Mouse (Mus musculus): ENCODE measurements around the gene Krtap4-13. TPM values are rescaled to one million over a fixed set of nuclear protein-coding genes. Genes with fewer than 3 reads are reported as not detected.
A peak's percentile ranks its signal among the peaks of the same experiment; 100 is the strongest.
"Not testable (repeated sequence)": the region's sequence is repeated elsewhere in the genome, so short reads cannot be mapped to it uniquely, and the experiment has no call there.

Krtap4-13 gene
- not detected in 2 replicates for polyA plus RNA-seq (2012; rRNA removed)

DNA sequence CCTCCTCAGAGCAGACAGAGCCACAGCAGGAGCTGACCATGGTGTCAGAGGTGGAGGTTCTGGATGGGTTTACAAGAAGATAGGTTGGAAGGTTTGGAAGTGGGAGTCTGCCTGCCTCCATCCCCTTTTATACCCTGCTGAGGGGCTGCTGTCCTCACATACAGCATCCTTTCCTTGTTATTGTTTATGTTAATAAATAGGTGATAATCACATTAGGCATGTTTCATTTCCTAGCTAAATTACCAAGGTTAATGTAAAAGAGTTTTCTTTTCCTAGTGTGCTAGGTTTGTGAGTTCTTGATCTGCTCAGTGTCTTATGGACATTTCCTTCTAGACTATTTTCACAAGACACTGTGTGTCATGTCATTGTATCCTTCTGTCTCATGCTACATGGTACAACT, at the start of gene Krtap4-13:
Krtap4-13 (minus strand) TSS at position 101 of the 400 bp plus-strand sequence.
- not testable (repeated sequence) for H3K4me3 ChIP-seq (ENCODE audit: insufficient read depth, low read depth, low read length); H3K36me3 ChIP-seq (ENCODE audit: control insufficient read depth, insufficient read depth, low read length); DNase-seq; H3K4me1 ChIP-seq (ENCODE audit: control insufficient read depth, insufficient read depth, low read length); H3K27ac ChIP-seq (ENCODE audit: insufficient read depth, low read depth, low read length); H3K27me3 ChIP-seq (replicated peaks; ENCODE audit: control insufficient read depth, insufficient read depth, low read length)

DNA sequence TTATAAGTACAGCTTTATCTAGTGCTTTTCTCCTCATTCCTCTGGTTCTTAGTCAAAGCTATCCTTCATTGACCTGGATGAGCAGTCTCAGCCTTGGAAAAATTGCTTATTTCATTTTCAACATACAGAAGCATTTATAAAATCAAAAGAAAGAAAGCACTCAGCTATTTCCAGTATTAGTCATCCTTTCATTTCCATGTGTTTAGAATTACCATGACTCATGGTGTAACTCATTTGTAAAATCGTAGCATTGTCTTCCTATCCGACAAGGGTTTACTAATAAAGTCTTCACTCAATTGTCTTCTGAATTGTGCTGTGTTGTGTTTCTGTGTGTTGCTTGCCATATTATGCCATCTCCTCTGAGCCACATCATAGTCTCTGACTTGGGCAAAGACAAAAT, 49.1 kb upstream of the Krtap4-13 start:
- WGBS = 81% methylated on average over 2 of the region's 2 CpGs

DNA sequence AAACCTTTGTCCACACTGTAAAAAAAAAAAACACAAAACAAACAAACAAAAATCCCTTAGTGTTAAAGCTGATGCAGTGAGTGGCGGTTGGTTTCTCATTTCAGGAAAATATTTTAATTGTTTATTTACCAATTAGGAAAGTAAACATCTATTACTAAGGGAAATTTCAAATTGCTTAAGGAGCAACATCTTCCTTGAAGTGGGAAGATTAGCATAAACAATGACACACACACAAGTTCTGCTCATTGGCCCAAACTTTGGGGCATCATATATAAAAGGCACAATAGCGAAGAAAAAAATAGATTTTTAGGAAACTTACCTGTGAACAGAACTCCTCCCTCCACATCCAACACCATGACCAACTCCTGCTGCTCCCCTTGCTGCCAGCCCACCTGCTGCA, 47.9 kb upstream of the Krtap4-13 start, which contains the start of gene Gm11568:
Gm11568 (plus strand) TSS at position 301 of the 400 bp plus-strand sequence.
- TF ChIP-seq POLR2A (IDR thresholded peaks at IDR 0.05; ENCODE audit: low read depth, low read length) (no peak), CTCF (conservative IDR thresholded peaks at IDR 0.05; ENCODE audit: insufficient read depth, insufficient read length, low read depth, low read length) (no peak)
- no peak for DNase-seq
- H3K27me3 ChIP-seq (replicated peaks; ENCODE audit: control insufficient read depth, insufficient read depth, low read length) = 0 out of 2 replicates have a peak, but pooled peaks cover 1% of the 10 kb centered on the region
- 87% methylated on average over 2 of the region's 2 CpGs for WGBS
- no peaks in the 10 kb centered on the region for H3K36me3 ChIP-seq (ENCODE audit: control insufficient read depth, insufficient read depth, low read length)
- no peak within 1 kb of the TSS for H3K4me3 ChIP-seq (ENCODE audit: insufficient read depth, low read depth, low read length)
- H3K27ac ChIP-seq (ENCODE audit: insufficient read depth, low read depth, low read length) = no peak within 1 kb of the TSS
- no peaks in the 10 kb centered on the region for H3K4me1 ChIP-seq (ENCODE audit: control insufficient read depth, insufficient read depth, low read length)

More for the DNA sequence above, 49.1 kb upstream of the Krtap4-13 start:
- no peak for TF ChIP-seq CTCF (conservative IDR thresholded peaks at IDR 0.05; ENCODE audit: insufficient read depth, insufficient read length, low read depth, low read length)
- TF ChIP-seq POLR2A (IDR thresholded peaks at IDR 0.05; ENCODE audit: low read depth, low read length) = no peak
- Histone ChIP-seq H3K36me3 (ENCODE audit: control insufficient read depth, insufficient read depth, low read length) (no peaks in the 10 kb centered on the region), H3K4me3 (ENCODE audit: insufficient read depth, low read depth, low read length) (no peak overlapping the region), H3K27me3 (replicated peaks; ENCODE audit: control insufficient read depth, insufficient read depth, low read length) (0 out of 2 replicates have a peak, but pooled peaks cover 1% of the 10 kb centered on the region), H3K27ac (ENCODE audit: insufficient read depth, low read depth, low read length) (no peak overlapping the region), H3K4me1 (ENCODE audit: control insufficient read depth, insufficient read depth, low read length) (no peaks in the 10 kb centered on the region)
- DNase-seq = no peak

DNA sequence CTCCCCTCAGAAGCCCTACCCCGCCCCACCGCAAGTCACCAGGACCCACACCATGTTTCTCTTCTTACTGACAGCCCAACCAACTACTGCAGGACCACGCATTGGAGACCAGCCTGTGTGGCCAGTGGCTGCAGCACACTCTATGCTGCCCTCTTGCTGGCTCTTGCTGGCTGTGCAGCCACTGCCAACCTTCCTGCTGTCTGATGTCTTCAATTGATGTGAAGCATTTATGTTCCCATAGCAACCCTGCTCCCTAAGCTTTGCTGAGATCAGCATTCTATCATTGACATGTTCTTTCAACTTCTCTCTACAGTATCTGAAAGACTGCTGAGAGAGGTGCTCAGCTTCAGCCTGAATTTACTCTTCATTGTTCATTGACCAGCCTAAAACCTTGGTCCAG, 44.4 kb upstream of the Krtap4-13 start:
- no peak for DNase-seq
- no peaks in the 10 kb centered on the region for H3K36me3 ChIP-seq (ENCODE audit: control insufficient read depth, insufficient read depth, low read length)
- H3K4me3 ChIP-seq (ENCODE audit: insufficient read depth, low read depth, low read length) = no peak overlapping the region
- WGBS = 58% methylated on average over 3 of the region's 3 CpGs
- H3K4me1 ChIP-seq (ENCODE audit: control insufficient read depth, insufficient read depth, low read length) = no peaks in the 10 kb centered on the region
- H3K27me3 ChIP-seq (replicated peaks; ENCODE audit: control insufficient read depth, insufficient read depth, low read length) = 0 out of 2 replicates have a peak, but pooled peaks cover 1% of the 10 kb centered on the region
- TF ChIP-seq POLR2A (IDR thresholded peaks at IDR 0.05; ENCODE audit: low read depth, low read length) (no peak), CTCF (conservative IDR thresholded peaks at IDR 0.05; ENCODE audit: insufficient read depth, insufficient read length, low read depth, low read length) (peak; percentile 45)
- no peak overlapping the region for H3K27ac ChIP-seq (ENCODE audit: insufficient read depth, low read depth, low read length)

DNA sequence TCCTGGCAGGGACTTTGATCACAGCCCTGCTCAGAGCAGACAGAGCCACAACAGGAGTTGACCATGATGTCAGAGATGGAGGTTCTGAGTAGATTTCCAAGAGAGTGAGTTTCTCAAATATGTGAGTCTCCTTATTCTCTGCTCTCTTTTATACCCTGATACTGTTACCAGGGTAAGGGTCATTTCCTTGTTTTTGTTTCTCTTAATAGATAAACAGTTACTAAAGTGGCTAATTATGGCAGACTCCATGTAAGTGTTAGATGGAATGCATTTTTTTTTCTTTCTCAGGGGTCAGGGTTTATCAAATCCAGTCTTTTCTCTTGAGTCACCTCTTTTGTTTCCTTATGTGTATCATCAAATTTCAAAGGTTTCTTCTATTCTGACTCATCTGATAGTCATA, 41.8 kb upstream of the Krtap4-13 start, which contains the start of gene Krtap4-16:
Krtap4-16 (minus strand) TSS at position 101 of the 400 bp plus-strand sequence.
- Histone ChIP-seq H3K27ac (ENCODE audit: insufficient read depth, low read depth, low read length) (no peak within 1 kb of the TSS), H3K4me3 (ENCODE audit: insufficient read depth, low read depth, low read length) (no peak within 1 kb of the TSS), H3K4me1 (ENCODE audit: control insufficient read depth, insufficient read depth, low read length) (no peaks in the 10 kb centered on the region), H3K27me3 (replicated peaks; ENCODE audit: control insufficient read depth, insufficient read depth, low read length) (0 out of 2 replicates have a peak, but pooled peaks cover 1% of the 10 kb centered on the region), H3K36me3 (ENCODE audit: control insufficient read depth, insufficient read depth, low read length) (no peaks in the 10 kb centered on the region)
- DNase-seq = no peak
- TF ChIP-seq CTCF (conservative IDR thresholded peaks at IDR 0.05; ENCODE audit: insufficient read depth, insufficient read length, low read depth, low read length) (no peak), POLR2A (IDR thresholded peaks at IDR 0.05; ENCODE audit: low read depth, low read length) (no peak)

DNA sequence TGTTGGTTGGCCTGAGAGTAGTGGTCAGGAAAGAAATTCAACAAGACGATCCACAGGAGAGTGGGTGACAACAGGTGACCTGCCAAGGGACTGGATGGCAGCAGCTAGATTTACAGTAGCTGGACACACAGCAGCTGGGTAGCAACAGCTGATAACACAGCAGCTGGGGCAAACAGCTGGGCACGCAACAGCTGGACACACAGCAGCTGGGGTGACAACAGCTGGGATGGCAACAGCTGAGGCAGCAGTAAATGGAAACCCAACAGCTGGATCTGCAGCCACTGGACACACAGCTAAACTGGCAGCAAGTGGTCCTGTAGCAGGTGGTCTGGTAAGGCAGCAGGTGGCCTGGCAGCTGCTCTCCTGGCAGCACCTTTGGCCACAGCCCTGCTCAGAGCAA, 37.1 kb upstream of the Krtap4-13 start:
- Histone ChIP-seq H3K4me1 (ENCODE audit: control insufficient read depth, insufficient read depth, low read length) (no peaks in the 10 kb centered on the region), H3K4me3 (ENCODE audit: insufficient read depth, low read depth, low read length) (no peak overlapping the region), H3K27me3 (replicated peaks; ENCODE audit: control insufficient read depth, insufficient read depth, low read length) (no peaks in the 10 kb centered on the region), H3K36me3 (ENCODE audit: control insufficient read depth, insufficient read depth, low read length) (no peaks in the 10 kb centered on the region), H3K27ac (ENCODE audit: insufficient read depth, low read depth, low read length) (no peak overlapping the region)
- TF ChIP-seq CTCF (conservative IDR thresholded peaks at IDR 0.05; ENCODE audit: insufficient read depth, insufficient read length, low read depth, low read length) = no peak
- no peak for TF ChIP-seq POLR2A (IDR thresholded peaks at IDR 0.05; ENCODE audit: low read depth, low read length)
- DNase-seq = no peak
- 90% methylated on average over 2 of the region's 2 CpGs for WGBS

DNA sequence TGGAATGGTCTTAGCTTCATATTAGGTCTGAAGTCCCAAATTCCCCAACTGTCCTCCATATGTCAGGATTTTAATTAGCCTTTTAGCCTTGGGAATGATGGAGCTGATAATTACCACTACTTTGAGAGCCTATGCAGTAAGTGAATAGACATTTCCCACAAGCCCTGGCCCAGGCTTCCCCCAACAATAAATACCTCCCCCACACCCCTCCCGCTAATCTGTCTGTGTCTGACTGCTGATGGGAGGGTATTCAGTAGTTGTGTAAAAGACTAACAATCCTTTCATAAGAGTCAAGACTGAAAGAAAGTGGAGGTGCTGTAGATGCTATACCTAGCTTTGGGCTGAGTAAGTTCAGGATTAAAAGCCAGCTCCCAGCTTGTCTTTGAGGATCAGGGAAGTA, 32.5 kb upstream of the Krtap4-13 start:
- H3K27me3 ChIP-seq (replicated peaks; ENCODE audit: control insufficient read depth, insufficient read depth, low read length) = no peaks in the 10 kb centered on the region
- TF ChIP-seq POLR2A (IDR thresholded peaks at IDR 0.05; ENCODE audit: low read depth, low read length) = no peak
- TF ChIP-seq CTCF (conservative IDR thresholded peaks at IDR 0.05; ENCODE audit: insufficient read depth, insufficient read length, low read depth, low read length) = no peak
- WGBS = 29% methylated on average over 1 of the region's 1 CpGs
- DNase-seq = no peak
- H3K4me3 ChIP-seq (ENCODE audit: insufficient read depth, low read depth, low read length) = no peak overlapping the region
- H3K36me3 ChIP-seq (ENCODE audit: control insufficient read depth, insufficient read depth, low read length) = no peaks in the 10 kb centered on the region
- H3K4me1 ChIP-seq (ENCODE audit: control insufficient read depth, insufficient read depth, low read length) = no peaks in the 10 kb centered on the region
- no peak overlapping the region for H3K27ac ChIP-seq (ENCODE audit: insufficient read depth, low read depth, low read length)

Measured in kidney, adult 2 months (tissue).